Mouse (Mus musculus) heart, postnatal 14 days (tissue): ENCODE results near the gene Itih2. TPM values are rescaled to one million over a fixed set of nuclear protein-coding genes. Genes with fewer than 3 reads are reported as not detected.

Experiments used
- DNase-seq, 2 experiments: peaks; one replicate each; pipeline ENCODE4 v3.0.0; 2021 to 2022
- intact Hi-C: fragments of 180-260 bp; cut with DNase I; formaldehyde crosslinking; loops from one replicate; pipeline ENCODE4 v1.15.1; 2025
- total RNA-seq, 2 experiments: library from RNA; stranded (reverse); gene quantifications; 2 replicates each; pipeline ENCODE4 v1.2.3; 2021

Itih2 gene
- total RNA-seq, 2 experiments from 2014 or later, result 0.37 to 0.67 TPM

DNA sequence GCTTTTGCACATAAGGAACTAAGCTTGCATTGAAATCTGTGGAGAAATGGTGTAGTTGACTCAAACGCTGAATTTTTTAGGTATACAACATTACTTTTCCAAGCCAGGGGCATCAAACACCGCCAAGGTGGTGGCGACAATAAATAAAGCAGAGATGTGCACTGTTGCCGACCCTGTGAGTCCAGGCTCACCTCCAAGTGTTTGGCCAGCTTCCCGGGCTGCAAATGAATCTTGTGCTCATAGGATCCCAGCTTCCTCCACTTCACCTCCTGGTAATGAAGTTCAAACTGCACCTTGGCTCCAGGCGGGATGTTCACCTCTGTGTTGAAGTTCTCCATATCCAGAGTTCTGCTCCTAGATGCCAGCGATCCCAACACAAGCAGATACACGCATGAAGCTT, 11.9 kb downstream of the Itih2 start:
- intact Hi-C loops, result no loop called here

GRCm38 (mm10) chr2:10118751-10119150, 12.4 kb downstream of the Itih2 start:
- intact Hi-C loops, result no loop called here
- DNase-seq, result no peak

More for the DNA sequence above, 11.9 kb downstream of the Itih2 start:
- DNase-seq, result no peak

GRCm38 (mm10) chr2:10108535-10109189, 22.5 kb downstream of the Itih2 start:
- DNase-seq, result no peak
- intact Hi-C loops, result no loop called here

- intact Hi-C loops, result loop anchor here (1.0 to 2.0 kb wide), 2 partner anchors 42 to 187 kb away; no protein-coding TSS in a partner anchor
- peak; percentile 51 to 61 for DNase-seq
Observed at GRCm38 (mm10) chr2:10101180-10101579, 30.0 kb downstream of the Itih2 start.

GRCm38 (mm10) chr2:10100471-10100870, 30.7 kb downstream of the Itih2 start:
- intact Hi-C loops, result loop anchor here (2.0 kb wide), 1 partner anchor 42 kb away; no protein-coding TSS in a partner anchor
- DNase-seq, result no peak

- intact Hi-C loops, result loop anchor here (10.0 kb wide), 1 partner anchor 1424 kb away; no protein-coding TSS in a partner anchor
- DNase-seq, result peak; percentile 45 to 58
Observed at GRCm38 (mm10) chr2:10098598-10099215, 32.5 kb downstream of the Itih2 start.

- intact Hi-C loops, result loop anchor here (10.0 kb wide), 1 partner anchor 1420 kb away; no protein-coding TSS in a partner anchor
- DNase-seq, result no peak
Observed at GRCm38 (mm10) chr2:10094327-10095100, 36.7 kb downstream of the Itih2 start.

DNA sequence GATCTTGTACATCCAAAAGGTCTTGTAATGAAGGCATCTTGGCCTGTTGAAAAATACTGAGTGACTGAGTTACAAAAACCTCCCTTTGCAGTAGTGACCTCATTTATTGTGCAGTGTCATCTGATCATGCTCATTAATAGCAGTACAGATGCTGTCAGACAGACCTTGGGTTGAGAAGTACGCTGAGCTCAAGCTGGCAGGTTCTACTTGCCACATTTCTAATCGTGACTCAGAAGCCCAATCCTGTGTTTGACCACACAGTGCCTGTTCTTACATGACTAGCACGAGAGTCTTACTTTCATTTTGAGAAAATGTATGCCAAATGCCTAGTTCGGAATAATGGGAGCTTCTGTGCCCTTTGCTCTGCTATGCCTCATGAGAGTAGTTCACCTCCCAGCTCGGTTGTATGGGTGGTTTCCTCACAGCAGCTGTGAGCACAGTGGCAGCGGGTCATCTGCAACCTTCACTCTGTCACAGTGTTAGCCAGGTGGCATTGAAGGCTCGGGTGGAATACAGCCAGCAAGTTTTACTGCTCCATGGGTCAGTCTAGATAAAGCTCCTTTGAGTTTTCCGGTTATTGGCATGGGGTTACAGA, 43.8 kb downstream of the Itih2 start:
- no peak for DNase-seq
- intact Hi-C loops, result no loop called here

- no peak for DNase-seq
- intact Hi-C loops, result no loop called here
Observed at GRCm38 (mm10) chr2:10082737-10083136, 48.5 kb downstream of the Itih2 start.

DNA sequence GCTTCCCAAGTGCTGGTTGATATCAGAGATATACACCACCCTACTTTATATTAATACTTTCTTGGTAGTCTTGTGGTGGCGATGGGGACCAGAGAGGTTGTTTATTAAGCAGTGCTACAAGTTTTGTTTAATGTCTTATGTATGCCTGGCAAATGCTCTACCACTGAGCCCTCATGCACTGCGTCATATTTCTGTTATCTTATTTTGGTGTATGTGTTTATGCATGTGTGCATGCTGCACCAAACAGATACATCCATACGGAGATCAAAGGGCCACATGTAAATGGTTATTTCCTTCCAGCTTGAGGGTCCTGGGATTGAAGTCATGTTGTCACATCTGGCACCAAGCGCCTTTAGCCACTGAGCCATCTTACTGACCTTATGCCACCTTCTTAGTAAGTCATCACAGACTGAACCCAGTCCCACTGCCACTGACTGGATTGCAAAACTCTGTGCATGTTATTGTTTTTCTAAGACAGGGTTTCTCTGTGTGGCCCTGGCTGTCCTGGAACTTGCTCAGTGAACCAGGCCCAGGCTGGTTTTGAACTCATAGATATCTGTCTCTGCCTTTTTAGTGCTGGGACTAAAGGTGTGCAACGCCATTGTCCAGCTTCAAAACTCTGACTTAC, 49.6 kb downstream of the Itih2 start:
- intact Hi-C loops, result no loop called here

DNA sequence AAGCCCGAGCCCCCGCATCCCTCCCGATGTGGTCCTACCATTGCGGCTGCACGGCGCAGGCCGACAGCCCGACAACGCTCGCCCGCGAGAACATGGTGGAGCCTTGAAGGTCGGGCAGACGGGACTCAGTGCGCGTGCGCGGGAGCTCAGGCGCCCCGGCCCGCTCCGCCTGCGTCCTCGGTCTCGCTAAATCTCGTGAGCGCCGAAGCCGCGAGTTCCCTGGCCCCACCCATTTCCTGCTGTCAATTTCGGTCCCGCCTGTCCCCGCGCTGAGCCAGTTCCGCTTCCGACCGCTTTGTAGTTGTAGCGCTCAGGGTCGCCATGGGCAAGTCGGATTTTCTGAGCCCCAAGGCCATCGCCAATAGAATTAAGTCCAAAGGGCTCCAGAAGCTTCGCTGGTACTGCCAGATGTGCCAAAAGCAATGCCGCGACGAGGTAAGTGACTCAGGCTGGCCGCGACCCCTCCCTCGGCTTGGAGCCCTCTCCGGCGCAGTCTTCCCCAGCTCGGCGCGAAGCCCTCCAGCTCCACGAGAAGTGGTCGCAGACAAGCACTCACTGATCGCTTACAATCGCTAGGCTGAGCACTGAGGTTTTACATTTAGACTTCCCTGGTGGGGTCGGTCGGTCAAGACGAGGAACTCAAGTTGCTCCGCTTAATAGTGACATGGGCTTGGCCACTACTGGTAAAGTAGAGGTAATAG, 50.7 kb downstream of the Itih2 start, which contains the start of the genes Atp5c1 and Kin:
TSS of gene Atp5c1 (minus strand) at position 201 of the 701 bp plus-strand sequence.
TSS of gene Kin (plus strand) at position 284 of the 701 bp plus-strand sequence.
- intact Hi-C loops, result no loop called here

More for the DNA sequence above, 49.6 kb downstream of the Itih2 start:
- DNase-seq, result no peak

DNA sequence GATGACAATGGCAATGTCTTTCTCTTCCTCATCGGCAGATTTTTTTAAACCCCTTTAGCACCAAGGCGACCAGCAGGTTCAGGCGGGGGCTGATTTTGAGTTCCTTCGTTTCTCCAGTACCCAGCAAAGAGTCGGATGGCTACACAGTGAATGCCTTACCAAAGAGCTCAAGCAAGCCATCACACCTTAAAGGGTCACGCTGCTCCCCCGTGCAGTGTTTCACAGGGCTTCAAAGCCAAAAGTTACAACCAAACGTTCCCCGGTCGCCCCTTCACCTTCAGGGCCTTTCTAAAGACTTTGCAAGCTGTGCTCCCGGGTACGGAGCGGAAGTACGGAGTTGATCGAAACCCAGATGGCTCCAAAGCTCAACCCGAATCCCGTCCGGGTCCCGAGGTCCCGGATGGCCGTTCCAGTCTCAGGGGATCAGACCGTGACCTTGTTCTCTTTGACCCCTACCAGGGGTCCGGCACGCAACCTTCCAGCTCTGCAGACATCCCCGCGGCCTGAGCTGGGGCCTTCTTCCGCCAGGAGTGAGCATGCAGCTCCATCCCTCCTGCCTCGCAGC, 51.4 kb downstream of the Itih2 start:
- DNase-seq, result no peak
- intact Hi-C loops, result no loop called here

More for the DNA sequence above, 50.7 kb downstream of the Itih2 start, which contains the start of the genes Atp5c1 and Kin:
- DNase-seq, result peak; percentile 97

DNA sequence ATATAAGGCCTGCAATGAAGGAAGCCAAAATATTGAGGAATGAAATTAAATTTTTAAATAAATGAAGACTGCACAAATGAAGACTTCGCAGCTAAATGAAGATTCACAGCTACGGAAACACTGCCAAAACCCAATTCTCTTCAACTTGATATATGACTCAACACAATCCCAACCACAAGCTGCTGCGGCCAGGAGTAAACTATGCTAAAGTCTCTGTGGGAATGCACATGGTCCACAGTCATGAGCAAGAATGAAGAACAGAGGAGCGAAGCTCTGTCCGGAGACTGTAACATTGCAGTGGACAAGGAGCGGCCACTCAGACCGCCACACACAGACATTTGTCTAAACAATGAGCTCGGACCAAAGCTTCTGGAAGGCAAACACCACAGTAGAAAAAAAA, 54.5 kb downstream of the Itih2 start:
- intact Hi-C loops, result no loop called here
- no peak for DNase-seq

DNA sequence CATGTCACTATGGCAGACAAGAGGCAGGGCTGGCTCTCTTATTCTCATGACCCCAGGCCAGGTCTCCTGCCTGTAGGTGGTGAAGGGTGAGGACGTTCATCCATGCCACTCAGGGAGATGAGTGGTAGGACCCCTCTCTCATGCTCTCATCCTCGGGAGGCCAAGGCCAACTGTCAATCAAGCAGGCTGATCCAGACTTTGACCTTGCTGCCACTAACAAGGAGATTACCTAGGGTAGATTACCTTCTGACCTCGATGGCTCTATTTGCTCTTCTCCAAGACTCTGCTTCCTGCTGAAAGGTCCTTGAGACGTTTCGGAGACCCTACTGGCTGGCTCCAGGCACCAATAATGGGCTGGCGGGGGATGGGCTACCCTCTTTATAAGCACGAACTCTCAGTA, 56.7 kb downstream of the Itih2 start:
- no peak for DNase-seq
- intact Hi-C loops, result no loop called here

- no peak for DNase-seq
- intact Hi-C loops, result no loop called here
Observed at GRCm38 (mm10) chr2:10071751-10072150, 59.4 kb downstream of the Itih2 start.

GRCm38 (mm10) chr2:10058836-10059235, 72.4 kb downstream of the Itih2 start:
- DNase-seq, result no peak
- intact Hi-C loops, result no loop called here

DNA sequence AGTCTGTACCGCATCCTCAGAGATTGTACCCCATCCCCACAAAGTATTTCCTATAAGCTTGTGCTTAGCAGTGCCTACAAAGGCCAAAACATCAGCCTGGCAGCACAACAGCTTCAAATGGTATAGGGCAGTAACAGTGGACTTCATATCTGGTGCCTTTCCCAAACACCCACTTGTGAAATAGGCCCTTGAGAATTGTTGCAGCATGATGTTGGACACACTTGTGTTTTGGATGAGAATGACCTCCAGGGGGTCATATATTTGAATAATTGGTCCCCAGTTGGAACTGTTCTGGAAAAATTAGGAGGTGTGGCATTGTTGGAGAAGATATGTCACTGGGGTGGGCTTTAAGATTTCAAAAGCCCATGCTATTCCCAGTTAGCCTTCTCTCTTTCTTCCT, 79.2 kb downstream of the Itih2 start:
- intact Hi-C loops, result no loop called here
- DNase-seq, result no peak

- intact Hi-C loops, result no loop called here
- DNase-seq, result no peak
Observed at GRCm38 (mm10) chr2:10050878-10051277, 80.3 kb downstream of the Itih2 start.

DNA sequence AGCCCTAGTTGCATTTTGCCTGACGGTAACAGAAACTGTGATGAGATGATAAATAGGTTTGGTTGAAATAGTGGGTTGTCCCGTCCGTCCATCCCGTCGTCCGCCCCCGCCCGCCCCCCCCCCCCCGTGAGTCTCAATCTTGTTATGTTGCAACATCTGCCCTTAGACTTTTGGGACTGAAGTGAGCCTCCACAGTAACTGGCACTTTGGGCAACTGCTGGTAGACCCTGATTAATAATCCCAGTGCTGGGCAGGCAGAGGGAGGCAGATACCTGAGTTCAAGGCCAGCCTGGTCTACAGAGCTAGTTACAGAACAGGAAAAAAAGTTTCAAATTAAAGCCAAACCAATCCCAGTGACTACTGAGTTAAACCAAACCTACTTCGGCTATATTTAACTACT, 81.7 kb downstream of the Itih2 start:
- intact Hi-C loops, result no loop called here
- no peak for DNase-seq
